Mouse (Mus musculus) adrenal gland, postnatal 10 days (tissue): Measurements from ENCODE around the gene Lypd3. TPM values are rescaled to one million over a fixed set of nuclear protein-coding genes. Genes with fewer than 3 reads are reported as not detected.

Experiments used
- DNase-seq: peaks from one replicate; pipeline ENCODE4 v3.0.0; 2021; ENCODE audit warnings: mixed read lengths
- long read RNA-seq, 2 experiments: library from polyadenylated mRNA; stranded (forward); transcript quantifications; one replicate each; pipeline ENCODE4 v2.0.0; 2021
- total RNA-seq, 2 experiments: library from RNA; stranded (reverse); gene quantifications; 2 replicates each; pipeline ENCODE4 v1.2.3; 2021

The Lypd3 gene
- under 1 TPM; 0.24 to 0.27 TPM for total RNA-seq
- long read RNA-seq, experiment 1, partial matches to known transcripts: 0 of 1 reads
- long read RNA-seq, experiment 1, other reads (novel, unspliced or antisense): 0 of 1 reads
- long read RNA-seq, experiment 2, partial matches to known transcripts: 1 of 1 reads
- long read RNA-seq, experiment 2, other reads (novel, unspliced or antisense): 0 of 1 reads

GRCm38 (mm10) chr7:24636264-24636663 is at the start of gene Lypd3:
TSS of gene Lypd3 (plus strand) at chr7:24636550.
- DNase-seq: no peak

GRCm38 (mm10) chr7:24586828-24587227 is 49.5 kb upstream of the Lypd3 start:
- DNase-seq: no peak

DNA sequence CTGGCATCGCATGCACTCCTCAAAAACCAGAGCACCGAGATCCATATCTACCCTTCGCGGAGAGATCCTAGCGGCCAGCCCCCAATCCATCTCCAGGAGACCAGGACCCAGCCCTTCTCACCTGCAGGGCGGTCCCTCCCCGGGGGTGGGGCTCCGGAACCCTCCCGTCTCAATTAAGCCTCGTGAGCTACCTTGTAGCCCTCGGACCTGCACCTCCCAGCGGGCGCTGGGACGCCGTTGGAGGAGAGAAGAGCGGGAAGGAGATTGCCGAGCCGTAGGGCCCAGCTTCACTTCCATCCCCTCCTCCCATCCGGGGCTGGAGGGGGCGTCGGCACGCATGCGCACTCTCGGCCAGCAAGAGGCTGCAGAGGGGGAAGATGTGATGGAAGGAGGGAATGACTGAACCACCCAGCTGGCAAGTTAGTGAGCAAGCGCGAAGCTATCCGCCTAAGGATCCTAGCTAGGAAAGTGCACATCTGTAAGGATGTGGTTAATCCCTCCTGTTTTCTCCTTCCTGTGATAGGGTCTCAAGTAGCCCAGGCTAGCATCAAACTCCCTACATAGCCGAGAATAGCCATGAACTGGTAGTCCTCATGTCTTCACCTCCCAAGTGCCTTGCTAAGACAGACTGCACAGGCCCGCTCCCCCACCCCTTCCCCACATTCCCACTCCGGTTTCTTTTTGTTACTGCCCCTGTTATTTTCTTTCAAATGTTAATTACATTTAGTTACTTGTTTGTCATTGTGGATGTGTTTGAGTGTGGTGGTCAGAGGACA is 48.8 kb upstream of the Lypd3 start, which contains the start of the genes Ethe1 and Zfp575:
Ethe1 (plus strand) TSS at position 214 of the 776 bp plus-strand sequence.
Zfp575 (minus strand) TSS at position 312 of the 776 bp plus-strand sequence.
- peak; percentile 61 for DNase-seq

DNA sequence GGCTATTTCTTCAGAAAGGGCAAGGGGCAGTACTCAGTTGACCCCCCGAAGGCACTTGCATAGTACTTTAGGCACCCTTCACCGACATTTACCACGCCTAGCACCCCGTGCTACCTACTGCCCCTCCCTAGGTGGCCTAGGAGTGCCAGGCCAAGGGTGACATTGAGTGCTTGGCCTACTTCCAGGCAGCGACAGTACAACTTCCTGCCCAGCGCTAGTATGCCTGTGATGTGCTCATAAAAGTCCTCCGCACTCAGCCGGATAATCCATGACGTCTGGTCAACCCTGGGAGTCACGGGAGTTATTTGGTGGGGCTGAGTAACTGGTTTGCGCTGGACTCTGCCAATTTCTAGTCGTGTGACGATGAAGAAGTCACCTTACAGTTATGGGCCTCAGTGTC is 48.0 kb upstream of the Lypd3 start:
- peak; percentile 79 for DNase-seq

DNA sequence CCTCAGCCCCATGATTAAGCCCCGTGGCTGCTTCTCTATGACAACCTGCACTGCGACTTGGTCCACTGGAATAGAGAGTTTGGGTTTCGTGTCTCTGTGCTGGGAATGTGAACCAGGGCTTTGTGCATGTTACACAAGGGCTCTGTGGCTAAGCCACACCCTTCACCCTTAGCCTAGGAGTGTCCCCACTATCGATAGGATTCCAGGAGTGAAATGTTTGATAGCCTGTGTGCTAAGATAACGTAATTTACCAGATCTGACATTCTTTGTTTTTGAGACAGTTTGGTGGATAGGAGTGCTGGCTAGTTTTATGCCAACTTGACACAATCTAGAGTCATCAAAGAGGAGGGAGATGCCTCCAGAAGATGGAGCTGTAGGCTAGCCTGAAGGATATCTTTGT is 44.6 kb upstream of the Lypd3 start:
- DNase-seq: no peak

DNA sequence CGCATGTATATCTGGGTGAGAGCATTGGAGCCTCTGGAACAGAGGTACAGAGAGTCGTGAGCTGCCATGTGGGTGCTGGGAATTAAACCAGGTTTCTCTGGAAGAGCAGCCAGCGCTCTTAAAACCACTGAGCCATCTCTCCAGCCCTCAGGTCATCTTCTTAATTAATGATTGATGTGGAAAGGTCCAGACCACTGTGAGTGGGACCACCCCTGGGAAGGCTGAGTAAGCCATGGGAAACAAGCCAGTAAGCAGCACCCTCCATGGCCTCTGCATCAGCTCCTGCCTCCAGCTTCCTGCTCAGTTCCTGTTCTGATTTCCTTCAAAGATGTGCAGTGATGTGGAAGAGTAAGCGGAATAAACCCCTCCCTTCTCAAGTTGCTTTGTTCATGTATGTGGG is 44.2 kb upstream of the Lypd3 start:
- no peak for DNase-seq

DNA sequence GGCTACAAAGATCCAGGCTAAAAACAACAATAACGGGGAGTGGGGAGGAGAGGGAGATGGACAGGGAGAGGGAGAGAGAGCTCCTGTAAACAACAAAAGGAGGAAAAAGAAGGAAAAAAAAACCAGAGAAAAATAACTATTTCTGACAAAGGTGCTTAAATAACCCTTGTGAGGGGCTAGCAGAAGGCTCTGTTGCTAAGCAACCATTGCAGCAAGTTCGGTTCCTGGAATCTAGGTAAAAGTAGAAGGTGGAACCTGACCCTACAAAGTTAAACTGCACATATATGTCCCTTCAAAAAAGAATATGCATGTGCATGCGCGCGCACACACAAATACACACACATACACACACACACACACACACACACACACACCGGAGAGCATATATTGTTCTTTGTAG is 43.6 kb upstream of the Lypd3 start:
- no peak for DNase-seq

- DNase-seq: peak; percentile 90
Measured at GRCm38 (mm10) chr7:24593621-24594308, 42.6 kb upstream of the Lypd3 start.

GRCm38 (mm10) chr7:24594309-24594803 is 42.0 kb upstream of the Lypd3 start:
- no peak for DNase-seq

GRCm38 (mm10) chr7:24595464-24595863 is 40.9 kb upstream of the Lypd3 start:
- no peak for DNase-seq

GRCm38 (mm10) chr7:24598121-24598520 is 38.2 kb upstream of the Lypd3 start:
- no peak for DNase-seq

DNA sequence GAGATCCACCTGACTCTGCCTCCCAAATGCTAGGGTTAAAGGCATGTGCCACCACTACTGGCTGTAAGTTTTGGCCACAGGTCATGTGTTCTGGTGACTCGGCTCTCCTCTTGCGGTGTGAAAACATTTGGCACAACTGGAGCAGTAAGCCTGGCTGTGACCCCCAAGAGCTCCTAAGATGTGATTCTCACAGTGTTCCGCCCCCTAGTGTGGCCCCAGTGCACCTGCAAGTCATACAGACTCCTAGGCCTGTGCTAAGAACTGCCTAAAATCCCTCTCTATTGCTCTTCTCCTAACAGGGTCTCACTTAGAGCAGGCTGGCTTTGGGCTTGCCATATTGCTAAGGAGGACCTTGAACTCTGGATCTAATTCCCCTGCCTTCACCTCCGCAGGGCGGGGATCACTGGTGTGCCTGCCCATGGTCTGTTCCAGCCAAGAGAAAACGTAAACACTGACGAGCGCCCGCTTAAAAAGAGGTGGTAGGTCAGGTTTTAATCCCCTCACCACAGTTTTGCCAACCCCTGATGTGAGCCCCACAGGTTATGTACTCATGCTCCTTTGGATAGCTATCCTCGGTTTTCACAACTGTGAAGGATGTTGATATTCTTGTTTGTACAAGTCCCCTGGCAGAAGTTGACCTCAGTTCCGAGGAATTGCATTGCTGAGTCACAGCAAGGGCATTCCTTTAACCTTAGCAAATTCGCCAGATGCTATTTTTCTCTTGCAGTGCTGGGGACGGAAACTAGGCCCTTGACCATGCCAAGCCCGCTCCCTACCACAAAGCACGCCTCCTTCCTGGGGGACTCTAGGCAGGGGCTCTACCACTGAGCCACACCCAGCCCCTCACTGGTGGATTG is 36.9 kb upstream of the Lypd3 start:
- DNase-seq: no peak

GRCm38 (mm10) chr7:24600941-24601597 is 35.3 kb upstream of the Lypd3 start:
- peak; percentile 98 for DNase-seq

- DNase-seq: no peak
Measured at GRCm38 (mm10) chr7:24605561-24605960, 30.8 kb upstream of the Lypd3 start.

DNA sequence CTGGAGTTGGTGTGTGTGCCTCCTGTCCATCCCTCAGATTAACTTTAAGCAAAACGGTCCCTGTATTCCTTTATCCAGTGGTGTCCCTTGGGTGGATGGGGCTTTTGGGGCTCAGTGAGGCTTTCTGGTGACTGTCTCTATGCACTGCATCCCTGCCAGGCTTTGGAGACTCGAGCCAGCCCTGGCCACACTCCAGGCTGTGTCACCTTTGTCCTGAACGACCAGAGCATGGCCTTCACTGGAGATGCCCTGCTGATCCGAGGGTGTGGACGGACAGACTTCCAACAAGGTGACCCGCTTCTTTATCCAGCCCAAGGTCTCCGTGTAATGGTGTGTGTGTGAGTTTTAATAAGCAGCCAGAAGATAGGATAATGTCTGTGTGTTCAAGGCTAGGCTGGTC is 30.3 kb upstream of the Lypd3 start:
- no peak for DNase-seq

DNA sequence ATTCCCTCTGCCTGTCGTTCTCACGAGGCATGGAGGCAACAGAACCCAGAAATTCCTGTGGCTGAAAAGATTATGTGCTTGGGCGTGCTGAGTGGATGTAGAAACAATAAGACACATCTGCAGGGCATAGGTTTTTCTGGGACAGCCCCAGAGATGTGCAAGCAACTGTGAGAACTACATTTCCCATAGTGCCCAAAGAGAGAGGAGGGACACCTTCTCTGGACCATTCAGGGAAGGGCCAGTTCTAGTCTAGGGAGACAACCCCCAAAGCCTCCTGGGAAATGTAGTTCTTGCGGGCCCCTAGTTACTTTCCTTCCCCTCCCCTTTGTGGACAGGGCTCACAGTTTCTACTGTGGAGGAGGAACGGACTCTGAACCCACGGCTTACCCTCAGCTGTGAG is 28.3 kb upstream of the Lypd3 start:
- DNase-seq: peak; percentile 64

GRCm38 (mm10) chr7:24608561-24608960 is 27.8 kb upstream of the Lypd3 start:
- no peak for DNase-seq

- DNase-seq: no peak
Measured at GRCm38 (mm10) chr7:24610144-24610878, 26.0 kb upstream of the Lypd3 start, which contains the start of gene Phldb3. TSS of gene Phldb3 (plus strand) at chr7:24610763.

- peak; percentile 95 for DNase-seq
Measured at GRCm38 (mm10) chr7:24610879-24611494, 25.4 kb upstream of the Lypd3 start.

GRCm38 (mm10) chr7:24611709-24612108 is 24.6 kb upstream of the Lypd3 start:
- no peak for DNase-seq
